Mouse (Mus musculus): ENCODE data around the gene Actl11.

DNA sequence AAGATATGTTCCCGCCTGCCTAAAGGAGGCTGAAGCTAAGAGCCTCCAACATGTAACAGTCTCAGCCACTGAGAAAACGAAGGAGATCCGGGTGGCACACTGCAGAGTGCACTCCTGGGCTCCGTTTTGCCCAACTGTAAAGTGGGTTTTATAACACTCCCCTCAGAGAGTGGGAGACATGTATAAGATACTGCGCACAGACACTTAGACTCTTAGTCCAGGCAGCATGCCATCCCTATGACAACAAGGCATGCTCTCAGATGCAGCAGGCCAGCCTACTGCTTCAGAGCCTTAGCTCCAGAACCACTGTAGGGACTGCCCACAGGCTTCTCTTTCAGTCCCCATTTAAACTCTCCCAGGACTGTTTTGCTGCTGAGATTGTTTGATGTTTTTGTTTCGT, 9.4 kb upstream of the Actl11 start:
- TF ChIP-seq POLR2A (IDR thresholded peaks at IDR 0.05; ENCODE audit: borderline replicate concordance, insufficient read depth, low read length) (no peak), CTCF (IDR thresholded peaks at IDR 0.05; ENCODE audit: borderline replicate concordance, insufficient read depth, low read depth, low read length) (no peak)
